Mouse (Mus musculus) embryo, embryonic 11.5 days (tissue): ENCODE measurements at regions not wholly inside any gene's neighbourhood (a gene's known extent, or its start where the extent isn't known, plus 50 kb on each side); places are given as distances from the start of the nearest gene placed in this dataset.
"Not testable (repeated sequence)": the region's sequence is repeated elsewhere in the genome, so short reads cannot be mapped to it uniquely, and the experiment has no call there.

ENCODE experiments used
- DNase-seq: peaks from one replicate; pipeline ENCODE4 v3.0.0-alpha.2; 2012; ENCODE audit warnings: low read depth, low spot score

- DNase-seq = no peak
Measured at GRCm38 (mm10) chr14:114001377-114001776, 687.0 kb downstream of the Tpm3-rs7 start.

GRCm38 (mm10) chr14:114002420-114002819 is 688.0 kb downstream of the Tpm3-rs7 start:
- no peak for DNase-seq

- DNase-seq = no peak
Measured at GRCm38 (mm10) chr14:114037063-114037462, 722.7 kb downstream of the Tpm3-rs7 start.

- no peak for DNase-seq
Measured at GRCm38 (mm10) chr14:114038611-114039312, 724.4 kb downstream of the Tpm3-rs7 start.

- no peak for DNase-seq
Measured at GRCm38 (mm10) chr14:114053558-114054235, 739.3 kb downstream of the Tpm3-rs7 start.

GRCm38 (mm10) chr14:114061347-114061746 is 746.9 kb downstream of the Tpm3-rs7 start:
- no peak for DNase-seq

GRCm38 (mm10) chr14:114062582-114062981 is 748.2 kb downstream of the Tpm3-rs7 start:
- DNase-seq = peak; percentile 3

GRCm38 (mm10) chr14:114073236-114073635 is 758.8 kb downstream of the Tpm3-rs7 start:
- DNase-seq = no peak

- DNase-seq = no peak
Measured at GRCm38 (mm10) chr14:114074011-114074410, 759.6 kb downstream of the Tpm3-rs7 start.

- DNase-seq = no peak
Measured at GRCm38 (mm10) chr14:114106786-114107185, 792.4 kb downstream of the Tpm3-rs7 start.

GRCm38 (mm10) chr14:114128491-114128890 is 814.1 kb downstream of the Tpm3-rs7 start:
- DNase-seq = no peak

GRCm38 (mm10) chr14:114166005-114166404 is 851.6 kb downstream of the Tpm3-rs7 start:
- DNase-seq = no peak

- DNase-seq = no peak
Measured at GRCm38 (mm10) chr14:114215609-114216008, 876.4 kb upstream of the Gpc5 start.

GRCm38 (mm10) chr14:114220868-114221267 is 871.1 kb upstream of the Gpc5 start:
- DNase-seq = no peak

GRCm38 (mm10) chr14:114230711-114231110 is 861.3 kb upstream of the Gpc5 start:
- no peak for DNase-seq

GRCm38 (mm10) chr14:114255037-114255436 is 837.0 kb upstream of the Gpc5 start:
- DNase-seq = no peak

GRCm38 (mm10) chr14:114261657-114262056 is 830.4 kb upstream of the Gpc5 start:
- no peak for DNase-seq

- no peak for DNase-seq
Measured at GRCm38 (mm10) chr14:114300611-114301010, 791.4 kb upstream of the Gpc5 start.

- DNase-seq = no peak
Measured at GRCm38 (mm10) chr14:114307479-114307878, 784.5 kb upstream of the Gpc5 start.

- no peak for DNase-seq
Measured at GRCm38 (mm10) chr14:114332662-114333061, 759.4 kb upstream of the Gpc5 start.

- no peak for DNase-seq
Measured at GRCm38 (mm10) chr14:114349345-114349744, 742.7 kb upstream of the Gpc5 start.

GRCm38 (mm10) chr14:114349816-114350215 is 742.2 kb upstream of the Gpc5 start:
- DNase-seq = not testable (repeated sequence)

- no peak for DNase-seq
Measured at GRCm38 (mm10) chr14:114352307-114352706, 739.7 kb upstream of the Gpc5 start.
